Mouse (Mus musculus): ENCODE measurements around the gene Lrrfip1. TPM values are rescaled to one million over a fixed set of nuclear protein-coding genes. Genes with fewer than 3 reads are reported as not detected.

Lrrfip1 gene
- total RNA-seq, 1 experiment = 31.5 TPM

DNA sequence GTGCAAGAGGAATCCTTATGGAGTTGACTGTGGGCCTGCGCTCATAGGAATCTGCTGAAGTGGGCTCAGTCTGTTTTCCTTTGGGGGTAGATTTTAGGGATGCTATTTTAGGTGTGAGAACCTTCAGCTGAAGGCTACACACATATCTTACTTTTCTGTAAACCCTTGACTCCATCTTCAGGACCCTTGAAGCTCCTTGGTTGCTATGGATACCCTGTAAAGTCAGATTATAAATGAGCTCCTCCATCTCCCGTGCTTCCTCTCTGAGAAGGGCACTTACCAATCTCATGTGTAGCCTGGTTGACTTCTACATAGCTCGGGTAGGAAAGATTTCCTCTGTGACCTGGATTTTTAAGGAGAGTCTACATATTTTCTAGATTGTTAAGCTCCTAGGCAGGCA lies 46.1 kb downstream of the Lrrfip1 start:
- in situ Hi-C loops (cut with MboI; ENCODE audit: low sequenced_read_pairs in 2 of 2, unreplicated experiment in 2 of 2) = no loop called here
- TF ChIP-seq MAFK (IDR thresholded peaks at IDR 0.05; ENCODE audit: insufficient read depth, low read depth, low read length) = no peak
- TF ChIP-seq CHD2 (IDR thresholded peaks at IDR 0.05; ENCODE audit: low read depth, low read length) = no peak
- TF ChIP-seq HCFC1 (IDR thresholded peaks at IDR 0.05; ENCODE audit: borderline replicate concordance, insufficient read depth, low read length) = no peak
- no peak for TF ChIP-seq ZC3H11A (IDR thresholded peaks at IDR 0.05; ENCODE audit: borderline replicate concordance, low read depth, low read length)
- TF ChIP-seq ZNF384 (IDR thresholded peaks at IDR 0.05; ENCODE audit: low read depth, low read length) = no peak
- H3K9ac ChIP-seq (ENCODE audit: insufficient read depth, low read depth, low read length, poor library complexity, severe bottlenecking) = no peak overlapping the region
- H3K36me3 ChIP-seq (ENCODE audit: control insufficient read depth, insufficient read depth, low read length, poor library complexity, severe bottlenecking) = no peaks in the 10 kb centered on the region
- H3K4me3 ChIP-seq (ENCODE audit: insufficient read depth in 1 of 2, low read depth in 1 of 2, low read length in 2 of 2, poor library complexity in 1 of 2, severe bottlenecking in 1 of 2) = no peak overlapping the region
- H3K9me3 ChIP-seq (ENCODE audit: control insufficient read depth, insufficient read depth, low read depth, low read length) = no peaks in the 10 kb centered on the region
- no peak for DNase-seq (ENCODE audit: low read depth, low spot score)
- H3K27ac ChIP-seq (ENCODE audit: insufficient read depth, low read depth, low read length, poor library complexity, severe bottlenecking) = no peak overlapping the region
- H3K4me1 ChIP-seq (ENCODE audit: control insufficient read depth in 2 of 2, insufficient read depth in 2 of 2, low read length in 2 of 2, poor library complexity in 1 of 2) = peaks cover 9 to 22% of the 10 kb centered on the region in 2 experiments

DNA sequence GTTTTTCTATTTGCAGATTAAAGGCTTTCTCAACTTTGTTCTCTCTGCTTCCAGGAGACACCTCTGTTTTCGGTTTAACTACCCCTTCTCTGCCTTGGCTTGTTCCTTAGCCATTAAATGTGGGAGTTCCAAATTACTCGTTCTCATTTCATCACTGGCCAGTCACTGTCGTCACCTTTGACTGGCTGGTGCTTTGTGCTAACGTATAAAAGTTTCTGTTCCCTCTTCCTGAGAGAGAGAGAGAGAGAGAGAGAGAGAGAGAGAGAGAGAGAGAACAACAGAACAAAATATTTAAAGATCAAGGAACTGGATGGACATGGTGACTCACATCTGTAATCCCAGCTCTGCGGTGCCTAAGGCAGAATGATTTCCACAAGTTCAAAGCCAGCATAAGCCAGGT lies 47.7 kb downstream of the Lrrfip1 start:
- TF ChIP-seq ZNF384 (IDR thresholded peaks at IDR 0.05; ENCODE audit: low read depth, low read length) (no peak), HCFC1 (IDR thresholded peaks at IDR 0.05; ENCODE audit: borderline replicate concordance, insufficient read depth, low read length) (no peak), CHD2 (IDR thresholded peaks at IDR 0.05; ENCODE audit: low read depth, low read length) (no peak), ZC3H11A (IDR thresholded peaks at IDR 0.05; ENCODE audit: borderline replicate concordance, low read depth, low read length) (no peak), MAFK (IDR thresholded peaks at IDR 0.05; ENCODE audit: insufficient read depth, low read depth, low read length) (no peak)
- Histone ChIP-seq H3K4me3 (ENCODE audit: insufficient read depth in 1 of 2, low read depth in 1 of 2, low read length in 2 of 2, poor library complexity in 1 of 2, severe bottlenecking in 1 of 2) (no peak overlapping the region), H3K36me3 (ENCODE audit: control insufficient read depth, insufficient read depth, low read length, poor library complexity, severe bottlenecking) (no peaks in the 10 kb centered on the region), H3K4me1 (ENCODE audit: control insufficient read depth in 2 of 2, insufficient read depth in 2 of 2, low read length in 2 of 2, poor library complexity in 1 of 2) (peaks cover 9 to 21% of the 10 kb centered on the region in 2 experiments), H3K9me3 (ENCODE audit: control insufficient read depth, insufficient read depth, low read depth, low read length) (no peaks in the 10 kb centered on the region), H3K9ac (ENCODE audit: insufficient read depth, low read depth, low read length, poor library complexity, severe bottlenecking) (no peak overlapping the region), H3K27ac (ENCODE audit: insufficient read depth, low read depth, low read length, poor library complexity, severe bottlenecking) (no peak overlapping the region)
- no peak for DNase-seq (ENCODE audit: low read depth, low spot score)
- in situ Hi-C loops (cut with MboI; ENCODE audit: low sequenced_read_pairs in 2 of 2, unreplicated experiment in 2 of 2) = no loop called here

DNA sequence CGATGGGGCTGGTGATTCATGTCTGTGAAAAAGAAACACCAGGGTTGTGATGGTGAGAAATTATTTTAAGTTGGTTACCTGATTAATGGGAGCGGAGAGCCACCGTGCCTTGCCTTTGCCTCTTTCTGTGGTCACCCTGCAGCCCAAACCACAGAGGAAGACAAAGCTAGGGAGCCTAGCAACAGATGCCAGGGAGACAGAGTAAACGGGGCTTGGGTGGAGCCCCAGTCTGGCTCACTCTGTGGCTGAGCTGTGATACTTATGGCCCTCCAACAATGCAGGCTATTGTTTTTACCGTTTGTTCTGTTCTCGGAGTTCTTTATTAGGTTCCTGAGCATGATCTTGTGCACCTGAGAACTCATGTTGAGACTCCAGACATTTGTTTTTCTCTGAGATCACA lies 50.8 kb downstream of the Lrrfip1 start:
- TF ChIP-seq ZC3H11A (IDR thresholded peaks at IDR 0.05; ENCODE audit: borderline replicate concordance, low read depth, low read length) (no peak), ZNF384 (IDR thresholded peaks at IDR 0.05; ENCODE audit: low read depth, low read length) (no peak), CHD2 (IDR thresholded peaks at IDR 0.05; ENCODE audit: low read depth, low read length) (no peak), MAFK (IDR thresholded peaks at IDR 0.05; ENCODE audit: insufficient read depth, low read depth, low read length) (no peak), HCFC1 (IDR thresholded peaks at IDR 0.05; ENCODE audit: borderline replicate concordance, insufficient read depth, low read length) (no peak)
- peaks cover 0 to 12% of the 10 kb centered on the region in 2 experiments; a peak in 3 of 4 replicates for H3K4me1 ChIP-seq (ENCODE audit: control insufficient read depth in 2 of 2, insufficient read depth in 2 of 2, low read length in 2 of 2, poor library complexity in 1 of 2)
- H3K9me3 ChIP-seq (ENCODE audit: control insufficient read depth, insufficient read depth, low read depth, low read length) = no peaks in the 10 kb centered on the region
- H3K27ac ChIP-seq (ENCODE audit: insufficient read depth, low read depth, low read length, poor library complexity, severe bottlenecking) = no peak overlapping the region
- H3K36me3 ChIP-seq (ENCODE audit: control insufficient read depth, insufficient read depth, low read length, poor library complexity, severe bottlenecking) = no peaks in the 10 kb centered on the region
- no peak overlapping the region for H3K4me3 ChIP-seq (ENCODE audit: insufficient read depth in 1 of 2, low read depth in 1 of 2, low read length in 2 of 2, poor library complexity in 1 of 2, severe bottlenecking in 1 of 2)
- no peak overlapping the region for H3K9ac ChIP-seq (ENCODE audit: insufficient read depth, low read depth, low read length, poor library complexity, severe bottlenecking)
- DNase-seq (ENCODE audit: low read depth, low spot score) = no peak
- in situ Hi-C loops (cut with MboI; ENCODE audit: low sequenced_read_pairs in 2 of 2, unreplicated experiment in 2 of 2) = no loop called here

DNA sequence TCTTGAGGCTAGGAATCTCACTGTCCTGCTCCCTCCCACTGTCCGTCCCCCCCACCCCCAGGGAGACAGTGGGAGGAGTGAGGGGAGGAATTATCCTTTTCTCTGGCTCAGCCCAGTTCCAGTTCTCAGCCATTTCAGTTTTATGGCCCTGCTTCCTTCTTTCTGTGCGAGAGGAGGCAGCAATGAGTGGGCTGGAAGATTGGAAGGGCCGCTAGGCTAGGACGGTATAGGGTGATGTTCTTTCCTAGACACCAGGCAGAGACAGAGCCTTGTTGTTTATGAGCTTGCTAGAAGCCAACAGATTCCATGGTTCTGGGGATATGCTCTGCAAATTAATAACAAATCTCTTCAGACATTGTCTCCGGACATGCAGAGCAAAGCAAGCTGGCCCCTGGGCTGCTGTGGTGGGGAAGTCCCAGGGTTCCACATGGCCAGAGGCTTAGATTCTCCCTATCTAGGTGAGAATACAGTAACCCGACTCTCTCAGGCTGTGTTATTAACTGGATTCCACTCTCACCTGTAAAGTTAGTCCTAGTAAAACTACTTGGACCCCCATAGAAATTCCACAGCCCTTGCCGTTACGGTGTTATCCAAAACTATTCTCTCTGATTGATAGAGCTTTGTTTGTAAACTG lies 53.0 kb downstream of the Lrrfip1 start:
- no peak for DNase-seq (ENCODE audit: low read depth, low spot score)
- H3K9me3 ChIP-seq (ENCODE audit: control insufficient read depth, insufficient read depth, low read depth, low read length) = no peaks in the 10 kb centered on the region
- TF ChIP-seq ZNF384 (IDR thresholded peaks at IDR 0.05; ENCODE audit: low read depth, low read length) (no peak), CHD2 (IDR thresholded peaks at IDR 0.05; ENCODE audit: low read depth, low read length) (no peak), MAFK (IDR thresholded peaks at IDR 0.05; ENCODE audit: insufficient read depth, low read depth, low read length) (no peak), ZC3H11A (IDR thresholded peaks at IDR 0.05; ENCODE audit: borderline replicate concordance, low read depth, low read length) (no peak), HCFC1 (IDR thresholded peaks at IDR 0.05; ENCODE audit: borderline replicate concordance, insufficient read depth, low read length) (no peak)
- H3K36me3 ChIP-seq (ENCODE audit: control insufficient read depth, insufficient read depth, low read length, poor library complexity, severe bottlenecking) = no peaks in the 10 kb centered on the region
- in situ Hi-C loops (cut with MboI; ENCODE audit: low sequenced_read_pairs in 2 of 2, unreplicated experiment in 2 of 2) = no loop called here
- H3K4me3 ChIP-seq (ENCODE audit: insufficient read depth in 1 of 2, low read depth in 1 of 2, low read length in 2 of 2, poor library complexity in 1 of 2, severe bottlenecking in 1 of 2) = no peak overlapping the region
- no peak overlapping the region for H3K9ac ChIP-seq (ENCODE audit: insufficient read depth, low read depth, low read length, poor library complexity, severe bottlenecking)
- H3K4me1 ChIP-seq (ENCODE audit: control insufficient read depth in 2 of 2, insufficient read depth in 2 of 2, low read length in 2 of 2, poor library complexity in 1 of 2) = peaks cover 0 to 11% of the 10 kb centered on the region in 2 experiments; a peak in 3 of 4 replicates
- H3K27ac ChIP-seq (ENCODE audit: insufficient read depth, low read depth, low read length, poor library complexity, severe bottlenecking) = no peak overlapping the region

Data from ES-E14 (cell line).